Mouse (Mus musculus) kidney, embryonic 15.5 days (tissue): Measurements from ENCODE around the gene Cmc1. TPM values are rescaled to one million over a fixed set of nuclear protein-coding genes. Genes with fewer than 3 reads are reported as not detected.

ENCODE experiments used
- ATAC-seq: fragments of 200-750 bp; cut with Nextera tagmentation; replicated peaks from 2 replicates; pipeline ENCODE4 v1.8.0; 2017; ENCODE audit warnings: moderate TSS enrichment; ENCODE audit not compliant: low FRiP score
- H3K27ac ChIP-seq: fragments of 300-500 bp; sonication (generic); 2 replicates; pipeline ENCODE4 v1.5.1; 2015; ENCODE audit warnings: mild to moderate bottlenecking, inconsistent platforms
- H3K27me3 ChIP-seq: fragments of 300-500 bp; sonication (generic); 2 replicates; pipeline ENCODE4 v1.6.1; 2015; ENCODE audit warnings: inconsistent platforms
- H3K36me3 ChIP-seq: fragments of 300-500 bp; sonication (generic); 2 replicates; pipeline ENCODE4 v1.6.1; 2015; ENCODE audit warnings: inconsistent platforms
- H3K4me1 ChIP-seq: fragments of 300-500 bp; sonication (generic); 2 replicates; pipeline ENCODE4 v1.6.1; 2015; ENCODE audit warnings: inconsistent platforms
- H3K4me2 ChIP-seq: fragments of 300-500 bp; sonication (generic); 2 replicates; pipeline ENCODE4 v1.6.1; 2015; ENCODE audit warnings: moderate library complexity, mild to moderate bottlenecking, inconsistent platforms
- H3K4me3 ChIP-seq: fragments of 300-500 bp; sonication (generic); replicated peaks from 2 replicates; pipeline ENCODE4 v1.5.1; 2015; ENCODE audit warnings: mild to moderate bottlenecking, inconsistent platforms
- H3K9ac ChIP-seq: fragments of 300-500 bp; sonication (generic); 2 replicates; pipeline ENCODE4 v1.6.1; 2015; ENCODE audit warnings: mild to moderate bottlenecking, inconsistent platforms
- H3K9me3 ChIP-seq: fragments of 300-500 bp; sonication (generic); replicated peaks from 2 replicates; pipeline ENCODE4 v1.6.1; 2016; ENCODE audit warnings: inconsistent platforms
- WGBS: fragments of 180-500 bp; shearing (Covaris S2); methylation state at CpG from one replicate; pipeline ENCODE4 v1.1.7; 2015; ENCODE audit warnings: mixed read lengths; 5-methylcytosine and 5-hydroxymethylcytosine counted together
- polyA plus RNA-seq: library from polyadenylated mRNA; unstranded; fragments of >200 nt; fragmentation: Nextera tagmentation; extraction: Ambion mirVana; gene quantifications from 2 replicates; pipeline ENCODE4 v1.2.1, GENCODE M21; 2015

The Cmc1 gene
- polyA plus RNA-seq, 1 experiment from 2014 or later, result 45.5 TPM

- Histone ChIP-seq H3K9ac (no peak overlapping the region), H3K4me3 (no peak overlapping the region), H3K27me3 (no peaks in the 10 kb centered on the region), H3K36me3 (peaks cover 2% of the 10 kb centered on the region; the same call in 1 of the 2 replicates), H3K9me3 (no peaks in the 10 kb centered on the region), H3K27ac (no peak overlapping the region), H3K4me1 (no peaks in the 10 kb centered on the region), H3K4me2 (no peak overlapping the region)
- no peak for ATAC-seq
- WGBS, result 82% methylated on average over 7 of the region's 7 CpGs
Measured at GRCm38 (mm10) chr9:118109697-118110359, 40.1 kb downstream of the Cmc1 start.

GRCm38 (mm10) chr9:118108527-118109011 lies 41.4 kb downstream of the Cmc1 start:
- Histone ChIP-seq H3K36me3 (no peaks in the 10 kb centered on the region), H3K9me3 (no peaks in the 10 kb centered on the region), H3K9ac (no peak overlapping the region), H3K27me3 (no peaks in the 10 kb centered on the region), H3K4me3 (no peak overlapping the region), H3K4me1 (no peaks in the 10 kb centered on the region), H3K4me2 (no peak overlapping the region), H3K27ac (no peak overlapping the region)
- ATAC-seq, result no peak
- 67% methylated on average over 4 of the region's 4 CpGs for WGBS

GRCm38 (mm10) chr9:118101802-118102201 lies 48.2 kb downstream of the Cmc1 start:
- ATAC-seq, result no peak
- WGBS, result 79% methylated on average over 2 of the region's 2 CpGs
- H3K4me1 ChIP-seq, result peaks cover under 1% of the 10 kb centered on the region; the same call in 1 of the 2 replicates
- no peaks in the 10 kb centered on the region for H3K27me3 ChIP-seq
- no peaks in the 10 kb centered on the region for H3K36me3 ChIP-seq
- no peak overlapping the region for H3K4me3 ChIP-seq
- no peak overlapping the region for H3K4me2 ChIP-seq
- H3K9me3 ChIP-seq, result no peaks in the 10 kb centered on the region
- no peak overlapping the region for H3K27ac ChIP-seq
- no peak overlapping the region for H3K9ac ChIP-seq

DNA sequence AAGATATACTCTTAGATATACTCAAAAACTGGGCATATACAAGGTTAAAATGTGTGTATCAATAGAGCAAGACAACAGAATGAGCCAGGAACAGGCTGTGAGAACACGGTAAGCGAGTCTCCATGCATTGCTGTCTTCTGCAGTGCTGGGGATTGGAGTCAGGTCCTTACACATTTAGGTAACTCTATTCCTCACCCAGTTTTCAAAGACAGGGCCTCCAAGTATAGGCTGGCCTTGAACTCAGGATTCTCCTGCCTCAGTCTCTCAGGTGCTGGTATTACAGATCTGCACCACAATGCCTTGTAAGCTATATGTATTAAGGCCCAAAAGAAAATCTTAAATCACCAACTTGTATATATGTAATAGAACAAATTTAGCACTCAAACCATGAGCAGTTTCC lies 49.5 kb downstream of the Cmc1 start:
- no peaks in the 10 kb centered on the region for H3K36me3 ChIP-seq
- H3K27ac ChIP-seq, result no peak overlapping the region
- H3K4me3 ChIP-seq, result no peak overlapping the region
- 96% methylated on average over 2 of the region's 2 CpGs for WGBS
- no peak overlapping the region for H3K4me2 ChIP-seq
- no peaks in the 10 kb centered on the region for H3K27me3 ChIP-seq
- H3K4me1 ChIP-seq, result peaks cover 2% of the 10 kb centered on the region; the same call in 1 of the 2 replicates
- H3K9me3 ChIP-seq, result no peaks in the 10 kb centered on the region
- no peak overlapping the region for H3K9ac ChIP-seq
- ATAC-seq, result no peak

GRCm38 (mm10) chr9:118099395-118099794 lies 50.6 kb downstream of the Cmc1 start:
- 0 out of 2 replicates have a peak, but pooled peaks have one; percentile 18 for ATAC-seq
- Histone ChIP-seq H3K27me3 (no peaks in the 10 kb centered on the region), H3K27ac (no peak overlapping the region), H3K9ac (no peak overlapping the region), H3K36me3 (no peaks in the 10 kb centered on the region), H3K4me2 (no peak overlapping the region), H3K9me3 (no peaks in the 10 kb centered on the region), H3K4me3 (no peak overlapping the region), H3K4me1 (peaks cover 2% of the 10 kb centered on the region; the same call in 1 of the 2 replicates)
- 52% methylated on average over 4 of the region's 4 CpGs for WGBS

DNA sequence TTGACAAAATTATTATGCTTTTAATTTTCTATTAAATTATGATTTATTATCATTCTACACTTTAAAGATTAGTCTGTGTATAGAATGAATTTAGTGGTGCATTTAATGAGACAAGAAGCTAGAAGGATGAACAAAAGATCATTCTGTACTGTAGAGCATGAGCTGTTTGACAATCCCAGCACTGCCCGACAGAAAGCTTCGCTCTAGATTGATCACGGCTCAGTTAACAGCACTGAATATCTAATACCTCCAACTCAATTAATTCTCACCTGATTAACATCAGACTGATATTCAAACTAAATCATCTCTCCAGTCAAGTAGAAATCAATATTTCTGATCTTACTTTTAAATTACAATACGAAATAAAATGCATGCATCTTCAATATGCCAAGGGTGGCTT lies 66.1 kb downstream of the Cmc1 start:
- no peak overlapping the region for H3K9ac ChIP-seq
- H3K9me3 ChIP-seq, result no peaks in the 10 kb centered on the region
- H3K36me3 ChIP-seq, result no peaks in the 10 kb centered on the region
- ATAC-seq, result no peak
- H3K4me2 ChIP-seq, result no peak overlapping the region
- H3K4me3 ChIP-seq, result no peak overlapping the region
- no peak overlapping the region for H3K27ac ChIP-seq
- H3K27me3 ChIP-seq, result no peaks in the 10 kb centered on the region
- 66% methylated on average over 4 of the region's 4 CpGs for WGBS
- H3K4me1 ChIP-seq, result peaks cover 11% of the 10 kb centered on the region

GRCm38 (mm10) chr9:118082575-118083431 lies 67.2 kb downstream of the Cmc1 start:
- ATAC-seq, result 0 out of 2 replicates have a peak, but pooled peaks have one; percentile 64
- Histone ChIP-seq H3K9ac (peak overlapping the region; percentile 29; the same call in 1 of the 2 replicates), H3K4me1 (peaks cover 11% of the 10 kb centered on the region), H3K4me3 (peak overlapping the region; percentile 33), H3K27me3 (no peaks in the 10 kb centered on the region), H3K9me3 (no peaks in the 10 kb centered on the region), H3K4me2 (peak overlapping the region; percentile 68), H3K36me3 (no peaks in the 10 kb centered on the region), H3K27ac (no peak overlapping the region)
- 14% methylated on average over 22 of the region's 22 CpGs for WGBS

GRCm38 (mm10) chr9:118073358-118073757 lies 76.6 kb downstream of the Cmc1 start:
- 93% methylated on average over 3 of the region's 3 CpGs for WGBS
- H3K4me2 ChIP-seq, result no peak overlapping the region

GRCm38 (mm10) chr9:118072101-118072500 lies 77.9 kb downstream of the Cmc1 start:
- 60% methylated on average over 5 of the region's 5 CpGs for WGBS
- Histone ChIP-seq H3K4me1 (no peaks in the 10 kb centered on the region), H3K36me3 (peaks cover 37% of the 10 kb centered on the region), H3K4me3 (no peak overlapping the region), H3K9ac (no peak overlapping the region), H3K27ac (no peak overlapping the region), H3K9me3 (no peaks in the 10 kb centered on the region), H3K27me3 (no peaks in the 10 kb centered on the region), H3K4me2 (no peak overlapping the region)
- no peak for ATAC-seq

More at GRCm38 (mm10) chr9:118073358-118073757, 76.6 kb downstream of the Cmc1 start:
- Histone ChIP-seq H3K9ac (no peak overlapping the region), H3K4me3 (no peak overlapping the region), H3K36me3 (peaks cover 25% of the 10 kb centered on the region), H3K27ac (no peak overlapping the region), H3K4me1 (no peaks in the 10 kb centered on the region), H3K27me3 (no peaks in the 10 kb centered on the region), H3K9me3 (no peaks in the 10 kb centered on the region)
- ATAC-seq, result no peak

- ATAC-seq, result no peak
- 76% methylated on average over 3 of the region's 3 CpGs for WGBS
Measured at GRCm38 (mm10) chr9:118071337-118071736, 78.6 kb downstream of the Cmc1 start.

GRCm38 (mm10) chr9:118070442-118070841 lies 79.5 kb downstream of the Cmc1 start:
- 90% methylated on average over 6 of the region's 6 CpGs for WGBS
- Histone ChIP-seq H3K9me3 (no peaks in the 10 kb centered on the region), H3K27me3 (no peaks in the 10 kb centered on the region), H3K27ac (no peak overlapping the region), H3K9ac (no peak overlapping the region), H3K4me1 (no peaks in the 10 kb centered on the region), H3K36me3 (peaks cover 52% of the 10 kb centered on the region), H3K4me2 (no peak overlapping the region), H3K4me3 (no peak overlapping the region)
- no peak for ATAC-seq

More at GRCm38 (mm10) chr9:118071337-118071736, 78.6 kb downstream of the Cmc1 start:
- Histone ChIP-seq H3K9me3 (no peaks in the 10 kb centered on the region), H3K4me1 (no peaks in the 10 kb centered on the region), H3K36me3 (peaks cover 45% of the 10 kb centered on the region), H3K4me3 (no peak overlapping the region), H3K27ac (no peak overlapping the region), H3K9ac (no peak overlapping the region), H3K27me3 (no peaks in the 10 kb centered on the region), H3K4me2 (no peak overlapping the region)

DNA sequence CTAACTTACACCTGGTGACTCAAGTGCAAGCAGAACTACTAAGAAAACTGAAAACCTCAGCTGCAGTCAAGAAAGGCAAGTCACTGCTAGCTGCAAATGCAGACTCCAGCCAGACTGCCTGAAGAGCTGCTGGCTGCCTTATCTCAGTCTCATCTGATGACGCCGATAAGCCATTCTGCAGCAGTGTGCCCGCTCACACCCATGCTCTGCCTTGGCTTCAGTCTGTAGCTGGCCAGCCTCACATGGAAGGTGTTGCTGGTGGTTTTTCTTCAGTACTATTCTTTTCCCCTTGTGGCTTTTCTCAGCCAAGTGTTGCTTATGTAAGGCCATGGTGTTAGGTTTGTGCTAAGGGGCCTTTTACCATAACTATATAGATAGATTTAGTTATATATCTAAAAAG lies 90.9 kb downstream of the Cmc1 start:
- no peaks in the 10 kb centered on the region for H3K4me1 ChIP-seq
- H3K9me3 ChIP-seq, result no peaks in the 10 kb centered on the region
- H3K27ac ChIP-seq, result no peak overlapping the region
- no peak overlapping the region for H3K4me3 ChIP-seq
- WGBS, result 85% methylated on average over 3 of the region's 3 CpGs
- no peak for ATAC-seq
- no peak overlapping the region for H3K4me2 ChIP-seq
- no peaks in the 10 kb centered on the region for H3K27me3 ChIP-seq
- H3K9ac ChIP-seq, result no peak overlapping the region
- peaks cover 58% of the 10 kb centered on the region for H3K36me3 ChIP-seq
